Mouse (Mus musculus) left cerebral cortex, postnatal 10 days (tissue): Measurements from ENCODE around the gene Mllt3. TPM values are rescaled to one million over a fixed set of nuclear protein-coding genes. Genes with fewer than 3 reads are reported as not detected.

Experiments used
- DNase-seq, 2 experiments: peaks; one replicate each; pipeline ENCODE4 v3.0.0; 2021 to 2022; ENCODE audit warnings: low spot score in 2 of 2, mixed read lengths in 1 of 2; ENCODE audit errors: extremely low spot score in 1 of 2
- intact Hi-C: fragments of 180-260 bp; cut with DNase I; formaldehyde crosslinking; loops from one replicate; pipeline ENCODE4 v1.15.1; 2025
- total RNA-seq, 2 experiments: library from RNA; stranded (reverse); gene quantifications; 2 replicates each; pipeline ENCODE4 v1.2.3; 2021

Gene Mllt3
- 10 to 100 TPM; 30.3 to 38.8 TPM for total RNA-seq

- DNase-seq, result peak; percentile 91 to 98
- intact Hi-C loops, result loop anchor here (5.0 to 10.0 kb wide), 4 partner anchors 172 to 666 kb away; no protein-coding TSS in a partner anchor
Measured at GRCm38 (mm10) chr4:88033216-88033653, at the start of gene Mllt3. Mllt3 (minus strand) TSS chr4:88033364.

GRCm38 (mm10) chr4:88082381-88082780, 49.2 kb upstream of the Mllt3 start:
- intact Hi-C loops, result no loop called here
- DNase-seq, result no peak

GRCm38 (mm10) chr4:88081885-88082284, 48.7 kb upstream of the Mllt3 start:
- DNase-seq, result no peak
- intact Hi-C loops, result no loop called here

- no peak for DNase-seq
- intact Hi-C loops, result no loop called here
Measured at GRCm38 (mm10) chr4:88081417-88081816, 48.3 kb upstream of the Mllt3 start.

GRCm38 (mm10) chr4:88078983-88079382, 45.8 kb upstream of the Mllt3 start:
- intact Hi-C loops, result no loop called here
- DNase-seq, result no peak

- intact Hi-C loops, result no loop called here
- DNase-seq, result no peak
Measured at GRCm38 (mm10) chr4:88075388-88075787, 42.2 kb upstream of the Mllt3 start.

GRCm38 (mm10) chr4:88046280-88046679, 13.1 kb upstream of the Mllt3 start:
- intact Hi-C loops, result no loop called here
- DNase-seq, result no peak

- DNase-seq, result no peak
- intact Hi-C loops, result no loop called here
Measured at GRCm38 (mm10) chr4:88045151-88045550, 12.0 kb upstream of the Mllt3 start.

- intact Hi-C loops, result loop anchor here (2.0 to 10.0 kb wide), 4 partner anchors 169 to 509 kb away; no protein-coding TSS in a partner anchor
Measured at GRCm38 (mm10) chr4:88035361-88035760, 2.2 kb upstream of the Mllt3 start.

GRCm38 (mm10) chr4:88034387-88035157, 1.4 kb upstream of the Mllt3 start:
- DNase-seq, result no peak
- intact Hi-C loops, result loop anchor here (2.0 to 10.0 kb wide), 6 partner anchors 170 to 667 kb away; no protein-coding TSS in a partner anchor

More at GRCm38 (mm10) chr4:88035361-88035760, 2.2 kb upstream of the Mllt3 start:
- DNase-seq, result peak; percentile 56 to 57

- DNase-seq, result peak in 1 of 2 experiments; percentile 30
- intact Hi-C loops, result loop anchor here (2.0 to 10.0 kb wide), 5 partner anchors 171 to 667 kb away; no protein-coding TSS in a partner anchor
Measured at GRCm38 (mm10) chr4:88033729-88034386, 694 bp upstream of the Mllt3 start.

GRCm38 (mm10) chr4:88032151-88033098, 739 bp downstream of the Mllt3 start:
- intact Hi-C loops, result loop anchor here (5.0 to 10.0 kb wide), 4 partner anchors 172 to 665 kb away; no protein-coding TSS in a partner anchor
- DNase-seq, result peak; percentile 45 to 63

- DNase-seq, result peak in 1 of 2 experiments; percentile 66
- intact Hi-C loops, result loop anchor here (5.0 to 10.0 kb wide), 4 partner anchors 173 to 664 kb away; no protein-coding TSS in a partner anchor
Measured at GRCm38 (mm10) chr4:88031211-88032150, 1.7 kb downstream of the Mllt3 start.

- DNase-seq, result no peak
- intact Hi-C loops, result no loop called here
Measured at GRCm38 (mm10) chr4:88023567-88023966, 9.6 kb downstream of the Mllt3 start.

GRCm38 (mm10) chr4:88022623-88023022, 10.5 kb downstream of the Mllt3 start:
- no peak for DNase-seq
- intact Hi-C loops, result no loop called here

GRCm38 (mm10) chr4:88020421-88020820, 12.7 kb downstream of the Mllt3 start:
- no peak for DNase-seq
- intact Hi-C loops, result no loop called here

GRCm38 (mm10) chr4:88019645-88020044, 13.5 kb downstream of the Mllt3 start:
- intact Hi-C loops, result no loop called here
- no peak for DNase-seq
